Mouse (Mus musculus) MEL (cell line): ENCODE measurements around the gene Itih1. TPM values are rescaled to one million over a fixed set of nuclear protein-coding genes. Genes with fewer than 3 reads are reported as not detected.

Experiments used
- polyA plus RNA-seq, 2 experiments: library from polyadenylated mRNA; stranded (reverse) in 1 of 2; unstranded in 1 of 2; fragments of >175 nt in 1 of 2; fragments of >200 nt in 1 of 2; gene quantifications; 2 replicates each; pipeline versions ENCODE4 v1.2.1 to v1.2.4; 2012; ENCODE audit warnings: low replicate concordance in 2 of 2, low read depth in 1 of 2; ENCODE audit not compliant: insufficient read length in 2 of 2, insufficient read depth in 1 of 2, missing spikeins in 1 of 2
- total RNA-seq: library from RNA; depleted of rRNA; stranded (reverse); fragments of 300-350 nt; gene quantifications from 2 replicates; pipeline ENCODE4 v1.2.3, GENCODE M21; 2012; rRNA removed

The Itih1 gene
- total and polyA plus RNA-seq, 3 experiments: 0.03 TPM; not detected in 2

Other genes starting within 250 kb of the Itih1 start
- 9.4 and 12.4 TPM in 2 replicates for gene Sfmbt1, start 228.4 kb downstream of the Itih1 start, total RNA-seq
- gene Sfmbt1, start 228.4 kb downstream of the Itih1 start, polyA plus RNA-seq: 10 to 100 TPM; 13.7 to 33.0 TPM
- gene Tmem110, start 117.7 kb downstream of the Itih1 start, total RNA-seq: 9.3 and 11.6 TPM in 2 replicates
- gene Tmem110, start 117.7 kb downstream of the Itih1 start, polyA plus RNA-seq: 10 to 100 TPM in 1 of 2 experiments, not detected in 1; 21.0 TPM
- 0.08 and 0.16 TPM in 2 replicates for gene Mustn1, start 64.1 kb downstream of the Itih1 start, total RNA-seq
- under 1 TPM in 1 of 2 experiments, not detected in 1; 0.22 TPM for gene Mustn1, start 64.1 kb downstream of the Itih1 start, polyA plus RNA-seq
- not detected in 2 replicates for gene Itih4, start 56.8 kb downstream of the Itih1 start, total RNA-seq
- gene Itih4, start 56.8 kb downstream of the Itih1 start, polyA plus RNA-seq: not detected
- gene Itih3, start 19.5 kb downstream of the Itih1 start, total RNA-seq: not detected in 2 replicates
- gene Itih3, start 19.5 kb downstream of the Itih1 start, polyA plus RNA-seq: not detected
- 16.6 and 18.4 TPM in 2 replicates for gene Nek4, start 8.1 kb upstream of the Itih1 start, total RNA-seq
- gene Nek4, start 8.1 kb upstream of the Itih1 start, polyA plus RNA-seq: 10 to 100 TPM in 1 of 2 experiments, not detected in 1; 19.3 TPM
- 14.7 and 15.6 TPM in 2 replicates for gene Glt8d1, start 58.1 kb upstream of the Itih1 start, total RNA-seq
- gene Glt8d1, start 58.1 kb upstream of the Itih1 start, polyA plus RNA-seq: 10 to 100 TPM in 1 of 2 experiments, not detected in 1; 19.2 TPM
- 165 and 208 TPM in 2 replicates for gene Spcs1, start 58.4 kb upstream of the Itih1 start, total RNA-seq
- gene Spcs1, start 58.4 kb upstream of the Itih1 start, polyA plus RNA-seq: 100 to 1,000 TPM; 188 to 419 TPM
- 28.7 and 31.1 TPM in 2 replicates for gene Pbrm1, start 75.8 kb upstream of the Itih1 start, total RNA-seq
- 10 to 100 TPM; 32.4 to 62.0 TPM for gene Pbrm1, start 75.8 kb upstream of the Itih1 start, polyA plus RNA-seq
- gene Gnl3, start 75.9 kb upstream of the Itih1 start, total RNA-seq: 217 and 257 TPM in 2 replicates
- 100 to 1,000 TPM; 151 to 332 TPM for gene Gnl3, start 75.9 kb upstream of the Itih1 start, polyA plus RNA-seq
- 78.8 and 122 TPM in 2 replicates for gene Smim4, start 185.7 kb upstream of the Itih1 start, total RNA-seq
- gene Smim4, start 185.7 kb upstream of the Itih1 start, polyA plus RNA-seq: 10 to 100 TPM in 1 of 2 experiments, not detected in 1; 87.8 TPM
- gene Nt5dc2, start 187.8 kb upstream of the Itih1 start, total RNA-seq: 168 and 172 TPM in 2 replicates
- 100 to 1,000 TPM; 291 to 349 TPM for gene Nt5dc2, start 187.8 kb upstream of the Itih1 start, polyA plus RNA-seq
- gene Stab1, start 225.4 kb upstream of the Itih1 start, total RNA-seq: 0.15 TPM in 1 of 2 replicates, not detected in the other
- gene Stab1, start 225.4 kb upstream of the Itih1 start, polyA plus RNA-seq: under 1 TPM in 1 of 2 experiments, not detected in 1; 0.40 TPM